Mouse (Mus musculus) cerebellum, postnatal 4 days (tissue): ENCODE results near the gene Otub1.

Source experiments
- DNase-seq, 2 experiments: peaks; one replicate each; pipeline ENCODE4 v3.0.0; 2022; ENCODE audit warnings: low spot score in 2 of 2, mixed read lengths in 1 of 2

The Otub1 gene

DNA sequence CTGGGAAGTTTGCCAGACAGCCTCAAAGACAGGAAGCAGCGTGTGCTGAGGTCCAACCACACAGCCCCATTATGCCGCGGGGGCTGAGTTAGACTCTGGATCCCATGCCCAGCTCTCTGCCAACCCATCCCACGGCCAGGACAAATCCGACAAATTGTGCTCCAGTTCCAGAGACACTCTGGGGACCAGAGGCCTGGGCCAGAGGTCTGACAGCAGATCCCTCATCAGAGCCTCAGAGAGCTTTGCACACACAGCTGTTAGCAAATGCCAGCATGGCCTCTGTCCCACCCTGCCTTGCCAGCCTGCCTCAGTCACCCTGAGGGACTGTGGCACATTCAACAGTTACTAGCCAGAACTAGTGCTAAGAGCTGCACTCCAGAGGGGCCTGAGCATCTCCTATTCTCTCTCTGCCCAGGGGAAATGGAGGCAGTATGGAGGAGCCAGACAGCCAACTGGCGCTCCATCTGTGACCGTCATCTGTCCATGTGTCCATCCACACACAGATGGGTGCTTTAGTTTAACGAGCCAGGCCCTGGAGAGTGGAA is 57.5 kb downstream of the Otub1 start:
- no peak for DNase-seq
